Mouse (Mus musculus) right cerebral cortex, postnatal 36 days (tissue): ENCODE results near the gene Smarcc2.
"Not testable (repeated sequence)": the region's sequence is repeated elsewhere in the genome, so short reads cannot be mapped to it uniquely, and the experiment has no call there.

Experiments
- DNase-seq, 2 experiments: peaks; one replicate each; pipeline ENCODE4 v3.0.0; 2022; ENCODE audit warnings: low spot score in 2 of 2, mixed read lengths in 1 of 2

The Smarcc2 gene

DNA sequence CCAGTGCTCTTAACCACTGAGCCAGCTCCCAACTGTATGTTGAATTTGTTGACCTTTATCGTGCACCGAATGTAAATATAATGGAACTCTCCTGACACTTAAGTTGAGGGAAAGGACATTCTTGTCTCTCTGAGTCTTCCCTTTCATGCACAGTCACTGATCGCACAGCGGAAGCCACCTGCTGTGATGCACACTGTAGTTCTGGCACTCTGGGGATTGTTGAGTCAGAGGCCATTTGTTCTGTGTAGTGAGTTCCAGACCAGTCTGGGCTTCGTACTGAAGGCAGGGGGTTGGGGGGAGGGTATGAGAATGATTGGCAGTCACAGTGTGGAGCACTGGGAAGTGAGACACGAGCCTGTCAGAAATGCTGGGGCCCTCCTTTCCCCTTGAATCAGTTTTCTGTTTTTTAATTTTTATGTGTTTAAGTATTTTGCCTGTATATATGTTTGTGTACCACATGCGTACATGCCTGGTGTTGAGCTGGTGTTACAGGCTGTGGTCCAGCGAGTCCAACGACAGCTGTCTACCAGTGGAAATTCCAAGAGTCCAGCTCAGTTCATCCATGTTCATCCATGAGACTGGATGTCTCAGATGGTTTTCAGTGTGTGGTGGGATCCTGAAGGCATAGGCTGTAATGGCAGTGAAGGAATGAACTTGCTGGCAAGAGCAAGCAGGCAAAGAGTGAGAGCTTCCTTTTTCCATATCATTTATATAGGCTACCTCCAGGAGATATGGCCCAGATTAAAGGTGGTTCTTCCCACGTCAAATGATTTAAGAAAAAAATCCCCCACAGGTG lies 17.5 kb upstream of the Smarcc2 start:
- no peak for DNase-seq

DNA sequence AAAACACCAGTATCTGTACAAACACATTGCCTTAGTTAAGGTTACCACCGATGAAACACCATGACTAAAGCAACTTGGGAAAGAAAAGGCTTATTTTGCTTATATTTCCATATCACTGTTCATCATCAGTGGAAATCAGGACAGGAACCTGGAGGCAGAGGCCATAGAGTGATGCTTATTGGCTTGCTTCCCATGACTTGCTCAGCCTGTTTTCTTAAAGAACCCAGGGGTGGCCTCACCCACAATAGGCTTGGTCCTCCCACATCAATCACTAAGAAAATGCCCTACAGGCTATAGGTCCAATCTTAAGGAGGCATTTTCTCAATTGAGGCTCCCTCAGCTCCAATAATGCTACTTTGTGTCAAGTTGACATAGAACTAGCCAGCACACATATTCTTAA lies 16.3 kb upstream of the Smarcc2 start:
- DNase-seq = no peak

DNA sequence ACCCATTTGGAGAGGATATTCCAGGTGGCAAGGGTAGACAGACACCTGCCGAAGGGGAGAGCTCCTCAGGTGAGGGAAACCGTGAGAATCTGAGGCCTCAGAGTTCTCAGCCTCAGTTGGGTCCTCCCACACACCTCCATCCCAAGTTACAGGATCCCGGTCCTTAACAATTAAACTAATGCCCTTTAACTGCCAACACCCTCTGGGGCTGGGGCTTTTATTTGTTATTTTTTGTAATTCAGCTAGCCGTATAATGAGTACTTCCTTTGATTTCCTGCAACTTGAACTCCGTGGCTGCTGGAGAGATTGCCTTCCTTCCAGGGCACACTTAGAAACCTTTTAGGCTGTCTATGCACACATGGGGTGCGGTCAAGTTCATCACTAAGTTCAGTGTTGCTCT lies 14.7 kb upstream of the Smarcc2 start:
- DNase-seq = no peak

DNA sequence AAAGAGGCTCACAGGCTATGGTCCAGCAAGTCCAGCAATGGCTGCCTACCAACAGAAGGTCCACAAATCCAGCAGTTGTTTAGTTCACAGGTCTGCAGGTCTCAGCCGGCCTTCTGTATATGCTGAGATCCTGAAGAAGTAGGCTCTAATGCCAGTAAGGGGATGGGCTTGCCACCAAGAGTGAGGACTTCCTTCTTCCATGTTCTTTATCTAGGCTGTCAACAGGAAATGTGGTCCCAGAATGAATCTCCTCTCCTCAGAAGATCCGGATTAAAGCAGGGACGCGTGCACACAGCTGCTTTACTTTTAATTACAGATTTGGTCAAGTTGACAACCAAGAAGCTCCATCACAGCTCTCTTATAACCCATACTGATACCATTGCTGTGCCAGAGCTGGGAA lies 13.6 kb upstream of the Smarcc2 start:
- no peak for DNase-seq

DNA sequence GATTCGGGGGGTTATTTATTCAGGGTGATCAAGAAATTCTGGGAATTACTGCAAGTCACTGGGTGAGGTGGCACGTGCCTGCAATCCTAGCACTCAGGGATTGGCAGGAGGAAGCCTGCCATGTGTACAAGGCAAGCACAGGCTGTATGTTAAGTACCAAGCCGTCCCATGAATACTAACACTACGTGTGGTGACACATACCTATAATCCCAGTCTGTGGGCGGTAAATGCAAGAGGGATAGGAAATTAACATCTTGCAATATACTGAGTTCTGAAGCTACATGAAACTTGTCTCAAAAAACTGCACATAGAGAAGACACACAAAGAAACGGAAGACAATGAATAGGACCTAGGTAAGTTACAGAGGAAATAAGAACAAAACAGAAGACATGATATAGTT lies 8.0 kb upstream of the Smarcc2 start:
- no peak for DNase-seq

DNA sequence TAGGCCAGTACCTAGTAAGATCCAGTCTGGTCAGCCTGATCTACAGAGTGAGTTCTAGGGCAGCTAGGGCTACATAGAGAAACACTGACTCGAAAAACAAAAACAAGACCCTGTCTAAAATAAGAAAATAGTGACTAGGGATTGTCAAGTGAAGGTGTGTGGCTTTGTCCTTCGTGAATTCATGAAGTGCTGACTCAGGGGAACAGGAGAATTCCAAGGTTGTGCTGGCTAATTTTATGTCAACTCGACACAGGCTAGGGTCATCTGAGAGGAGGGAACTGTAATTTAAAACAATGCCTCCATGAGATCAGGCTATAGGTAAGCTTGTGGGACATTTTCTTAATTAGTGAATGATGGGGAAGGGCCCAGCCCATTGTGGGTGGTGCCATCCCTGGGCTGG lies 4.6 kb upstream of the Smarcc2 start:
- DNase-seq = no peak

DNA sequence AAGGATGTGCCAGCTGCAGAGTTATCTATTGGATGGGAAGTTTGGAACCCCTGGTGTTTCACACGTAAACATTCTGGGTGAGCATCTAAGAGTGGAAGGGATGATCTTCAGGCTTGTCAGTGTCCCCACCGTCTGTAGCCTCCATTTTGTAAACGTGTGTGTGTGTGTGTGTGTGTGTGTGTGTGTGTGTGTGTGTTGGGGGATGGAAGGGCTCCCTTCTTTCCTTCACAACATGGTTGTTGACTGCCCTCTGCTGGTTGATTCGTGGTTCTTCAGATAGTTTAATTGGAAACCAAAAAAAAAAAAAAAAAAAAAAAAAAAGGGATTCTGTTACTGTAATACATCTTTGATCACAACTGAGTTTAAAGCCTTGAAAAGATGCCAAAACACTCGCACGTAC lies 3.8 kb upstream of the Smarcc2 start:
- peak in 1 of 2 experiments; percentile 30 for DNase-seq

DNA sequence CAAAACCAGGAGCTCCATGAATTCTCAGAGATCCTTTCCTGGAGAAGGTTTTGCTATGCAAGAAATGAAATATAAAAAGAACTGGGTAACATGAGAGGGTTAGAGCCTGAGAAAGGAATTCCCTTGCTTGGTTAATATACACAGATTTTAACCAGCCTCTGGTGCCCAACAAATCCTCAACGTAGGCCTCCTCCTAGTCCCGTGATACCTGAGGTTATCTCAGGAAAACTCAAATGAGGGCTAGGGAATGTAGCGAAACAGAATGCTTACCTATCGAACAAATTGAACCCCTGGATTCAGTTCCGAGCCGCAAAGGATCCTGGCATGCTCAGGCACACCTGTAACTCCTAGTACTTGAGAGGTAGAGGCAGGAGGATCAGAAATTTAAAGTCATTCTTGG lies 1.4 kb upstream of the Smarcc2 start:
- no peak for DNase-seq

DNA sequence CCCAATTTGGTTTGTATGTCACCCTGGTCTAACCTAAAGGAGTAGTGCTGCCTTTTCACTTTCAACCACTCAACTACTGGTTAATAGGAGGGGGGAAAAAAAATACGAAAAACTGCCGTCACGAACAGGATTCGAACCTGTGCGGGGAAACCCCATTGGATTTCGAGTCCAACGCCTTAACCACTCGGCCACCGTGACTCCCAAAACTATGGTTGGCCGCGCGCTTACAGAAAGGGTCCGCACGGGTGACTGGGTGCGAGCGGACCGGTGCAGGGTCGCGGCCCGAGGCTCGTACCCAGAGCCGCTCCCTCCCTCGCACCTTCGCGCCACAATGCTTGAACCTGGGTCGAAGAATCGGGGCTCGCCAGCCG lies 715 bp upstream of the Smarcc2 start:
- DNase-seq = peak; percentile 84

DNA sequence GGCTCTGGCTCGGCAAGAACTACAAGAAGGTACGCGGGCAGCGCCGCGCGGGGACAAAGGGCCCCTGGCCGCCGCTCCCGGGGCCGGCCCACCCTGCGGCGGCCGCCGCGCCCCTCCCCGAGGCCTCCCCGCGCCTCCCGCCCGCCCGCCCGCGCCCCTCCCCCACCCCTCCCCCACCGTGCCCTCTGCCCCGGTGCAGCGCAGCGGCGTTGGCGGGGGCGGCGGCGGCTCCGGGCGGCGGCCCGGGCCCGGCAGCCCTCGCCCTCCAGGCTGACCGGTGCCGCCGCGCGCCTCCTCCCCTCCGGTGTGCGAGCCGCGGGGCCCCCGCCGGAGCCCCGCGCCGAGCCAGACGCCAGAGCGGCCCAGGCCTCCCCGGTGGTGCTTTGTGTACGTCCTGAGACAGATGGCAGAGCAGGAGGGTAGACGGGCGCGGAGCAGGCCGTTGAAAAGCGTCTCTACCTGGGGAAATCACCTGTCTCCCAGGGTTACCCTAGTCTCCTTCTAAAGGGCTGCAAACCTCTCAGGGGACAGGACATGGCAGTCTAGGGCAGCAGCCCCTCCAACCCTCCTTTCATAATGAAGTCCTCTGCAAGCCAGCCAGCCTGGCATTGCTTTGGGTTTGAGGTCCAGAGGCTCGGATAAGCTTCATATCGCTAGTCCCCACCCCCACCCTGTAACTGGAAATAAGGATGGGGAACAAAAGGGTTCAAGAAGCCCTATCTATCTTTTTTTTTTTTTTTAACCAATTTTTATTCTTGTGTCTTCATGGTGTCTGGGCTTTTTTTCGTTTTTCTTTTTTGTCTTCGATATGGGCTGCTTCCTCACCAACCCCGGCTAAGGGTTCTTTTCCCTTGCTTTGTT lies 591 bp downstream of the Smarcc2 start:
- DNase-seq = no peak

DNA sequence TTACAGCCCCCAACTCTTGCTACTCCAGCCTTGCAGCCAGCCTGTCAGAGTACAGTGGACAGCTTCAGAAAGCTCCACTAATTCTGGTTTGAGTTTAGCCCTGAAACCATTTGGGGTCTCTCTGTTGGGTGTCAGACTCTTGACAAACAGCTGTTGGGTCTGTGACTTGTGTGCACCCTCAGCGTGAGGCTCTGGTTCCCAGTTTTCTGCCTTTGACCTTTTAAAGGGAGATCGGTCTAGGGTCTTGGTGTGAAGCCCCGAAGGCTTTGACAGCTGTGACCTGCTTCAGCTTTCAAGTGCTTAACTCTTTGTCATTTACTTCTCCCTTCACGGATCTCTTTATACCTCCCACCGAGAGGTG lies 1.2 kb downstream of the Smarcc2 start:
- DNase-seq = no peak

DNA sequence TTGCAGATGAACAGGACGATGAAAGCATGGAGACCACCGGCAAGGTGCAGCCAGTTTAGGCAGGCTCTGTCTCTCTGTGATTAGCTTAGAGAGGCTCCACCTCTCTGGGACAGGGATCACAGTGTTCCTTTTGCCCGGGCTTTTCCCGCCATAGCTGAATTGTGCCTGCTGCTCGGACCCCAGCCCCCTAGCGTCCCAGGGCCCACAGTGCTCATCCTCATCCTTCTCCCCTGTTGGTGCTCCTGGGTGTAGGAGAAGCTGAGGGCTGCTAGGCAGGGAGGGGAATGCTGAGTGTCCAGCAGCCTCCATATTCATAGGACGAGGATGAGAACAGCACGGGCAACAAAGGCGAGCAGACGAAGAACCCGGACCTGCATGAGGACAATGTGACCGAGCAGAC lies 15.3 kb downstream of the Smarcc2 start:
- DNase-seq = no peak

DNA sequence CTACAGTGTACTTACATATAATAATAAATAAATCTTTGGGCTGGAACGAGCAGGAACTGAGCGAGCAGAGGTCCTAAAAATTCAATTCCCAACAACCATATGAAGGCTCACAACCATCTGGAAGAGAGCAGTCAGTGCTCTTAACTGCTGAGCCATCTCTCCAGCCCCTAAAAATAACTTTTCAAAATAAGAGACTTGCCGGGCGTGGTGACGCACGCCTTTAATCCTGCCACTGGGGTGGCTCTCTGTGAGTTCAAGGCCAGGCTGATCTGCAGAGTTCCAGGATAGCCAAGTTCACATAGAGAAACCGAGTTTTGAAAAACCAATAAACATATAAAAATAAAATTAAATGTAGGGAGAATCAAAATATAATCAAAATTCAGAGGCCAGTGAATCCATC lies 27.3 kb downstream of the Smarcc2 start:
- no peak for DNase-seq

DNA sequence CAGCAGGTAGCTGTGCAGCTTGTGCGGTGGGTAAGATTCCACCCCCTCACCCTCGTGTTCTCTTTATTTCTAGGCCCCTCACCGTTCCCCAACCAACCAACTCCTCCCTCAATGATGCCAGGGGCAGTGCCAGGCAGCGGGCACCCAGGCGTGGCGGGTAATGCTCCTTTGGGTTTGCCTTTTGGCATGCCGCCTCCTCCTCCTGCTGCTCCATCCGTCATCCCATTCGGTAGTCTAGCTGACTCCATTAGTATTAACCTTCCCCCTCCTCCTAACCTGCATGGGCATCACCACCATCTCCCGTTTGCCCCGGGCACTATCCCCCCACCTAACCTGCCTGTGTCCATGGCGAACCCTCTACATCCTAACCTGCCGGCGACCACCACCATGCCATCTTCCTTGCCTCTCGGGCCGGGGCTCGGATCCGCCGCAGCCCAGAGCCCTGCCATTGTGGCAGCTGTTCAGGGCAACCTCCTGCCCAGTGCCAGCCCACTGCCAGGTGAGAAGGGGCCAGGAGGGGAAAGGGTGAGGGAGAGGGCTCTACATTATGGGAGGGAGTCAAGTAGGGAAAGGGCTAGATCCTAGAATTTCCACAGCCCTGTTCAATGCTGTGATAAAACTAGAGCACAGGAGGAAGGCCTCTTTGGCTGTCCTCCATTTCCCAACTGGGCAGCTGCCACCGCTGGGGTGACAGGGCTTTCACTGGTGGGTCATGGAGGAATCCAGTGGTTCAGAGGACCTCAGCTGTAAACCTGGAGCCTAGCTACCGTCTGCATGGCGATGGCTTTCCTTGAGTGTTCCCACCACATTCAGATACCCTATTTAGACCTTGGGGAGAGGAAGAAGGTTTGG lies 29.0 kb downstream of the Smarcc2 start:
- no peak for DNase-seq

DNA sequence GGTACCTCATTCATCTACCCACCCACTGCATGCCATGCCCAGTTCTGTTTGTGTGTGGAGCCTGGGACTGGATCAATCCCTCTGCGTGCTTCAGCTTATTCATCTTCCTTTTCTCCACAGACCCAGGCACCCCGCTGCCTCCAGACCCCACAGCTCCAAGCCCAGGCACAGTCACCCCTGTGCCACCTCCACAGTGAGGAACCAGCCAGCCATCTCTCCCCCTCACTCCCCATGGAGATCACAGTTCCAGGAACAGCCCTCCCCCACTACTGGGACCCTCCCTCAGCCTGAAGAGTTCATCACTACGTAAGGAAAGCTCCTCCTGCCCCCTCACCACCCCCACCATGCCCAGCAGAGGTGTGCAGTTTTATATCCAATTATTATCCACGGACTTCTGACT lies 29.7 kb downstream of the Smarcc2 start:
- no peak for DNase-seq

DNA sequence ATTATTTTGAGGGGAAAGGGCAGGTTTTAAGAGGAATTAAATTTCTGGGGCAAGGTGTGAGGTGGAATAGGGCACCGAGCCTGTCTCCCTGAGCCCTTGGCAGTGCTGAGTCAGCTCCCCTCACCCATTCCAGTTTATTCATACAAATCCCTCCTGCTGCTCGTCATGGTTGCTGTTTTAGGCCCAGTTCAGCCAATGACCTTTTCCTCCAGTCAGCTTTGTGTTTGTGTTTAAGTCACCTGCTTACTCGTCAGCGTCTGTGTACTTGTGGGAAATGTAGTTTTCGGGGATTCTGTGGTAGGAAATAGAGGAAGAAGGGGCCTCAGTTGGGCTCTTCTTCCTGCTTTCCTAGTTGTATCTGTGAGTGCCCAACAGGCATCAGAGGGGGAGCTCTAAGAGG lies 30.3 kb downstream of the Smarcc2 start:
- DNase-seq = no peak

DNA sequence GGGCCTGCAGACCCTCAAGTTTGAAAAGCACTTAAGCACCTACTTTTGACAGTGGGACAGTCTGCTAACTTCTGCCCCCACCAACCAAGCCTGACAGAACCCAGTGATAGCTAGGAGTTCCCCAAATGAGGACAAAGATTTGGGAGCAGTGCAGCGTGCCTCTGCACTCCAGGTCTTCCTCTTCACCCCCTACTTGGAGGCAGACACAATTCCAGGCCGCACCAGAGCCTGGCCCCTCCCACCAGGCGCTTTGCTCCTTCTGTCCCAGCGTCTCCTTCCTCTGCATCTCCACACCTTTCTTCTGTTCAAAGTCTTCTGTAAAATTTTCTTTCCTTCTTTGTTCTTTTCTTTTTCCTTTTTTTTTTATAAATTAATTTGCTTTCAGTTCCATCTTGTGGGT lies 30.7 kb downstream of the Smarcc2 start:
- DNase-seq = no peak

DNA sequence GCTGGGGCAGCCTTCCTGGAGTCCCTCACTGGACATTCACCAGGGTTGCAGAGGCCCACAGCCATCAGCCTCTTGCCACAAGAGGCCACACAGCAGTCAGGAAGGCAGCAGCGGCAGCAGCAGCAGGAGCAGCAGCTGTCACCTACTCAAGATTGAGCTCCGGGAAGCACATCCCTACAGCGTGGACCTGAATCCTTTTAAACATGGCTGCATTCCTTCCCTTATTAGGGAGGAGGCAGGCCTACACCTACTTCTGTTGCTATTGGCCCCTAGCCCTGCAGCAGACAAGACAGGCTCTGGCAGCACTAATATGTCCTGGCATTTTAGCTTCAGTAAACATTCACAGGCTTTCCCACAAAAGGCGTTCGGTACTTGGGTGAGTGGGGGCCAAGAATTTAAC lies 31.2 kb downstream of the Smarcc2 start:
- no peak for DNase-seq

DNA sequence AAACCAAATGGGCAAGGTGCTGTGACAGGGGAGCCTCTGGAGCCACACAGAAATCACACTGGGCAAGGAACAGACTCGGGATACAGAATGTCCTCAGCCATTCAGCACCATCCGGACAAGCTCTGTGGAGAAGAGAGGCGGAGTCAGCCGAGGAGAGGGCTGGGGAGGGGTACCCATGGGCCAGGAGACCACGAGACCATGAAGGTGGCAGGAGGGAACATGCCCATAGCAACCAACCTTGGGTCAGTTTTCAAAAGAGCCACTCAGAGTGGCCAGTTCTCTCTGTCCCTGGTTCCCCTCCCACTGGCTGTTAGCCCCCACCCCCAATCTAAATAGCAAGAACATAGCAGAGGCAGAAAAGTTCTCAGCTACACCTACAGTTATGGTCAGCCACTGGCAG lies 31.9 kb downstream of the Smarcc2 start:
- DNase-seq = no peak

DNA sequence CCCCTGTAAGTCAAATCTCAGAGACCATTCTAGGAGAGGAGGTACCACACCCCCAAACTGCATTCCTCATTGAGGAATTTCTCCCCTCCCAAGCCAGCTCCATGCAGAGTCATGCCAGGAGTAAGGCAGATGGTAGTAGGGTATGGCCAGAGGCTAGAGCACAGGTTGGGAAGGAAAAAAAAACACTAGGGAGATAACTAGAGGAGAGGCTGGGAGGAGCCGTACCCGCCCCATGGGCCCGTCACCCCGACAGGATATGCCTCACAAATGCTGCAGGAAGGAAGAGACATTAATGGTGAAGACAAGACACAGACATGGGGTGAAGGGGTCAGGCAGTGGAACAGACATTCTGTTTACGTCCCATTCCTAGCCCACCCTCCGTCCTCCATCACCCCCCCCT lies 32.4 kb downstream of the Smarcc2 start:
- DNase-seq = no peak

DNA sequence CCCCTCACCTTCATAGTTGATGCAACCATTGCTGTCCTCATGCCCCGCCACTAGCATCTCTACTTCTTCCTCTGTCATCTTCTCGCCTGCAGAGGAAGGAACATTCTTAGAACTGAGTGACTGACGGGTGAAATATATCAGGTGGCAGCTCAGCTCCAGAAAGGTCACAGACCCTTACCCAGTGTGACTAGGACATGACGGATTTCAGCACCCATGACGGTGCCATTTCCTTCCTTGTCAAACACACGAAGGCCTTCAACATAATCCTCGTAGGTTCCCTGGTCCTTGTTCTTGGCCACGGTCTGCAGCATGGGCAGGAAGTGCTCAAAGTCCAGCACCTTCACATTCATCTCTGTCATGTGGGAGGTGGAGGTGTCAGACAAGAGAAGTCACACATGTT lies 33.0 kb downstream of the Smarcc2 start:
- not testable (repeated sequence) for DNase-seq

DNA sequence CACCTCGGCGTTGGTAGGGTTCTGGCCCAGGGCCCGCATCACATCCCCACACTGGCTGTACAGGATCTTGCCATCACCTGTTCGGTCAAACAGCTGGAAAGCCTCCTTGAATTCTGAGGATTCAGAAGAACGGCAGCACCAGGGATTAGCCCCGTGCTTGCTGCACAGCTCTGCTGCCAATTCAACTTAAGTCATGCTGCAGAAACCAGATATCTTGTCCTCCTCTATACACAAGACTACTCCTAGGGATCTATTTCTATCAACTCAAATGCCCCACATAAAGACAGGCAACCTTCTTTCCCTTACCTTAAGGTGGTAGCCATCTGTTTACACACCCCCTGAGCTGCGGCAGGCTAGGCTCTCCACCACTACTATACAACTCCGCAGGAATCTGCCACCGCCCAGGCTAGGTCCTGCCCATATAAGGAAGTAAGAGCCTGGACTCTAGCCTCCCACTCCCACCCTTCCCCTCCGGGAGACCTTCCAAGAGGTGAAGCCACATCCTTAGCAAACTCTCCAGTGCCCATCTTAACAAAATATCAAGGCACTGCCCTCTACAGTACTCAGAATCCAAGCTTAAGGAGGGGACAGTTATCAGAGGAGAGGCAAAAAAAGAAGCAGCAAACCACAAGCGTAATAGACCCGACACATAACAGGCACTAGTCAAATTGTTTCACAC lies 33.7 kb downstream of the Smarcc2 start:
- DNase-seq = peak; percentile 47 to 68
